Mouse (Mus musculus) frontal cortex, postnatal 36 days (tissue): Measurements from ENCODE around the gene Gm30737.
"Not testable (repeated sequence)": the region's sequence is repeated elsewhere in the genome, so short reads cannot be mapped to it uniquely, and the experiment has no call there.

Experiments
- DNase-seq, 2 experiments: peaks; one replicate each; pipeline ENCODE4 v3.0.0; 2022; ENCODE audit warnings: low spot score in 2 of 2

Gm30737 gene

DNA sequence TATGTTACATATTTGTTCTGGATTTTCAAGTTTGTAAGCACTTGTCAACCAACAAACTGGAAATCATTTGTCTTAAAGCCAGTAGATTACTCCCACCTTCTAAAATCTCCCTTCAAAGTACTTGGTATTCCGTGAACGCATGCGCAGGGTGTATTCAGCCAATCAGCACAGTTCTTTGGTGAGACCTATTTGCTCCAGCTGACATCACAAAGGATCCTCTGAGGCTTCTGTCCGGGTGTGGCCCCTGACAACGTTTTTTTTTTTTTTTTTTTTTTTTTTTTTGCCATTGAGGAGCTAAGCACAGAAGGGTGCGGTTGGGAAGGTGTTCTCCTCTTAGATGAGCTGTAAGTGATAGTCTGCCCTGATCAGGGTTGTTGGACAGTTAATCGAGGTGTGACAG is at the start of gene Gm30737:
TSS of gene Gm30737 (plus strand) at position 301 of the 400 bp plus-strand sequence.
- not testable (repeated sequence) for DNase-seq
